In the genomic region with DNA sequence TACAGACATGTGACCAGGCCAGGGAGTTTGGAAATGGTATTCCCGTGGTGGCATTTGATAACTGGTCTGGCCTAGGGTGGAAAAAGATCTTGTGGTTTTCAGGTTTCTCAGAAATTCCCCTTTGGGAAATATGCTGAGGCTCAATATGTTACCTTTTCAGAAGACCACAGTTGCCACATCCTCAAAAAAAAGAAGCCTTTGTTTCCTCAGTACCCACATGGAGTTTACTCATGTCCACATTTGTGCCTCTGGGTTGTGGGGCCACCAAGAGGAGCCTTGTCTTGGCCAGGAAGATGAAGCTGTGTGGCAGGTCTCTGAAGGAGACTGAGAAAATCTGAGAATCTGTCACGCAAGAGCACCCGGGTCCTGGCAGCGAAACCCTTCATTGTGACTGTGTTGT, we compare ENCODE assay signal across 23 mouse cellular contexts. TPM values are rescaled to one million over a fixed set of nuclear protein-coding genes. Genes with fewer than 3 reads are reported as not detected.
A peak's percentile ranks its signal among the peaks of the same experiment; 100 is the strongest.
DNase-seq lines count a peak whose midpoint lies in the region; ATAC-seq and TF ChIP-seq lines count a peak whose summit lies in the region.
"Had no signal": no experiment of that assay in that cellular context is flagged by ENCODE, and none has a peak within 500 bp of the region (broad histone marks: within the 10 kb centered on the region; RNA-seq: fewer than 3 reads in every experiment).

No protein-coding gene starts in this region.

- no peak for TF ChIP-seq RAD21 in CH12.LX (IDR thresholded peaks at IDR 0.05; ENCODE audit: low read depth, low read length)

- no peaks in the 10 kb centered on the region for H3K9me3 ChIP-seq in CH12.LX (replicated peaks; ENCODE audit: low read length)
- H3K9me3 ChIP-seq in megakaryocyte, embryonic 14.5 days: no peaks in the 10 kb centered on the region
- H3K9me3 ChIP-seq in heart, embryonic 12.5 days (replicated peaks): no peaks in the 10 kb centered on the region
- H3K9me3 ChIP-seq in hindbrain, postnatal 0 days (ENCODE audit: low read length): no peaks in the 10 kb centered on the region
- H3K9me3 ChIP-seq: embryonic facial prominence, embryonic 15.5 days; forebrain, embryonic 10.5 days; forebrain, embryonic 15.5 days; heart, embryonic 13.5 days; hindbrain, embryonic 12.5 days had no signal

- H3K4me3 ChIP-seq in CH12.LX (replicated peaks in 1 of 3; ENCODE audit: low read depth in 2 of 3, low read length in 2 of 3, poor library complexity in 1 of 3): no peak overlapping the region
- H3K4me3 ChIP-seq in megakaryocyte, embryonic 14.5 days (replicated peaks): peak overlapping the region; percentile 81
- no peak overlapping the region for H3K4me3 ChIP-seq in heart, embryonic 12.5 days
- H3K4me3 ChIP-seq in hindbrain, postnatal 0 days (ENCODE audit: low read length): no peak overlapping the region
- H3K4me3 ChIP-seq: embryonic facial prominence, embryonic 15.5 days; erythroblast, embryonic 14.5 days; forebrain, embryonic 10.5 days; forebrain, embryonic 15.5 days; heart, adult 2 months; heart, embryonic 13.5 days; hindbrain, embryonic 12.5 days had no signal

- no peaks in the 10 kb centered on the region for H3K79me2 ChIP-seq in CH12.LX (replicated peaks; ENCODE audit: control insufficient read depth, extremely low read depth, insufficient read depth, poor library complexity, severe bottlenecking)

- TF ChIP-seq POLR2A in CH12.LX (IDR thresholded peaks at IDR 0.05; ENCODE audit: low read depth, low read length): no peak

- WGBS in heart, embryonic 12.5 days: 85% methylated on average over 4 of the region's 4 CpGs
- 90% methylated on average over 4 of the region's 4 CpGs for WGBS in hindbrain, postnatal 0 days

- H3K27me3 ChIP-seq in CH12.LX (replicated peaks): no peaks in the 10 kb centered on the region
- no peaks in the 10 kb centered on the region for H3K27me3 ChIP-seq in megakaryocyte, embryonic 14.5 days (replicated peaks)
- H3K27me3 ChIP-seq in heart, embryonic 12.5 days (replicated peaks): no peaks in the 10 kb centered on the region
- no peaks in the 10 kb centered on the region for H3K27me3 ChIP-seq in hindbrain, postnatal 0 days (ENCODE audit: insufficient read depth, low read length)
- H3K27me3 ChIP-seq: embryonic facial prominence, embryonic 15.5 days; forebrain, embryonic 15.5 days; heart, embryonic 13.5 days; hindbrain, embryonic 12.5 days had no signal

- H3K4me2 ChIP-seq in CH12.LX (ENCODE audit: insufficient read depth, low read depth, poor library complexity, severe bottlenecking): no peak overlapping the region
- H3K4me2 ChIP-seq in heart, embryonic 12.5 days: no peak overlapping the region
- H3K4me2 ChIP-seq in hindbrain, postnatal 0 days (ENCODE audit: low read depth, low read length): no peak overlapping the region
- H3K4me2 ChIP-seq: embryonic facial prominence, embryonic 15.5 days; forebrain, embryonic 15.5 days; heart, embryonic 13.5 days; hindbrain, embryonic 12.5 days had no signal

- no peak overlapping the region for H3K9ac ChIP-seq in CH12.LX (ENCODE audit: insufficient read depth, low read depth)
- no peak overlapping the region for H3K9ac ChIP-seq in heart, embryonic 12.5 days
- H3K9ac ChIP-seq in hindbrain, postnatal 0 days (replicated peaks; ENCODE audit: low read length): no peak overlapping the region
- H3K9ac ChIP-seq: embryonic facial prominence, embryonic 15.5 days; forebrain, embryonic 15.5 days; heart, embryonic 13.5 days; hindbrain, embryonic 12.5 days had no signal

- TF ChIP-seq CTCF in CH12.LX (conservative IDR thresholded peaks at IDR 0.05 in 1 of 2, IDR thresholded peaks at IDR 0.05 in 1 of 2; ENCODE audit: low read depth in 2 of 2, low read length in 2 of 2): no peak
- no peak for TF ChIP-seq CTCF in hindbrain, postnatal 0 days (IDR thresholded peaks at IDR 0.05; ENCODE audit: low read depth)

- DNase-seq in 416B (ENCODE audit: low read depth) (peak; percentile 6), CH12.LX (ENCODE audit: extremely low read depth) (peak; percentile 13)
- DNase-seq in induced T-regulatory cell, adult 2 months (ENCODE audit: low read depth): peak; percentile 3
- no peak for DNase-seq in cerebellum, adult 18-20 months
- DNase-seq in hindbrain, postnatal 0 days (ENCODE audit: low spot score): no peak
- DNase-seq: adrenal gland, postnatal 14 days; B cell, adult 2 months; cerebellum, adult 11-12 months; cerebellum, postnatal 10 days; embryo, embryonic 11 days; gastrocnemius, postnatal 10 days; heart, adult 2 months; heart, postnatal 36 days had no signal

- peak; percentile 43; the same call in 1 of the 2 replicates for TF ChIP-seq EP300 in CH12.LX (IDR thresholded peaks at IDR 0.05; ENCODE audit: low read length)

- dilution Hi-C loops in CH12.LX (cut with MboI; ENCODE audit: extremely low pct_ligation_motif_present, extremely low pct_unique_long_range_greater_than_20kb, low sequenced_read_pairs): no loop called here

- no peak for ATAC-seq in heart, embryonic 12.5 days (ENCODE audit: insufficient number of reproducible peaks, low FRiP score)
- ATAC-seq in hindbrain, postnatal 0 days: no peak
- ATAC-seq: CD4-positive, CD25-positive, alpha-beta regulatory T cell, adult 4 months; forebrain, embryonic 15.5 days; intestine, embryonic 16.5 days had no signal

- H3K36me3 ChIP-seq in CH12.LX (replicated peaks in 1 of 2; ENCODE audit: control insufficient read depth in 1 of 2, insufficient read depth in 1 of 2, low read length in 1 of 2): no peaks in the 10 kb centered on the region
- no peaks in the 10 kb centered on the region for H3K36me3 ChIP-seq in megakaryocyte, embryonic 14.5 days (replicated peaks; ENCODE audit: low read length)
- no peaks in the 10 kb centered on the region for H3K36me3 ChIP-seq in heart, embryonic 12.5 days
- no peaks in the 10 kb centered on the region for H3K36me3 ChIP-seq in hindbrain, postnatal 0 days (ENCODE audit: insufficient read depth, low read length)
- H3K36me3 ChIP-seq: embryonic facial prominence, embryonic 15.5 days; forebrain, embryonic 10.5 days; forebrain, embryonic 15.5 days; heart, embryonic 13.5 days; hindbrain, embryonic 12.5 days had no signal

- peaks cover 0 to 17% of the 10 kb centered on the region in 2 experiments; a peak in 2 of 4 replicates for H3K4me1 ChIP-seq in CH12.LX (ENCODE audit: control insufficient read depth in 1 of 2, insufficient read depth in 2 of 2)
- peaks cover 82% of the 10 kb centered on the region for H3K4me1 ChIP-seq in megakaryocyte, embryonic 14.5 days
- H3K4me1 ChIP-seq in heart, embryonic 12.5 days (replicated peaks): peaks cover 35% of the 10 kb centered on the region
- no peaks in the 10 kb centered on the region; the same call in none of the 2 replicates for H3K4me1 ChIP-seq in hindbrain, postnatal 0 days (ENCODE audit: insufficient read depth, low read length)

- H3K27ac ChIP-seq in CH12.LX (ENCODE audit: insufficient read depth, low read depth): no peak overlapping the region
- H3K27ac ChIP-seq in heart, embryonic 12.5 days (ENCODE audit: poor library complexity, severe bottlenecking): no peak overlapping the region
- H3K27ac ChIP-seq in hindbrain, postnatal 0 days: no peak overlapping the region
- H3K27ac ChIP-seq: embryonic facial prominence, embryonic 15.5 days; forebrain, embryonic 10.5 days; forebrain, embryonic 15.5 days; heart, adult 2 months; heart, embryonic 13.5 days; hindbrain, embryonic 12.5 days had no signal

- in situ Hi-C loops in CH12.LX (cut with MboI; ENCODE audit: low pct_ligation_motif_present, low pct_unique_long_range_greater_than_20kb, low sequenced_read_pairs): no loop called here

TF ChIP-seq in CH12.LX, 34 proteins besides CTCF, POLR2A, EP300 and RAD21:
- no peak for TF ChIP-seq HCFC1 (IDR thresholded peaks at IDR 0.05; ENCODE audit: low read depth, low read length)
- peak; percentile 69; the same call in 1 of the 2 replicates for TF ChIP-seq MAFK (IDR thresholded peaks at IDR 0.05; ENCODE audit: insufficient replicate concordance, low read length)
- TF ChIP-seq ZKSCAN1 (IDR thresholded peaks at IDR 0.05; ENCODE audit: borderline replicate concordance, low read depth, low read length): no peak
- no peak for TF ChIP-seq USF1 (IDR thresholded peaks at IDR 0.05; ENCODE audit: low read depth, low read length)

RNA-seq across cellular contexts. Expression of gene Mboat2, which starts 38.0 kb away (rescaled TPM):
- total RNA-seq in CH12.LX (2012; rRNA removed) (0.25 and 0.76 TPM in 2 replicates), CH12.LX (2014; rRNA removed) (2.3 and 4.0 TPM in 2 replicates)
- polyA plus RNA-seq in CH12.LX (2012; ENCODE audit: insufficient read length, low read depth): 0.39 and 0.55 TPM in 2 replicates
- polyA plus RNA-seq in megakaryocyte, embryonic 14.5 days (2012; ENCODE audit: insufficient read depth, low replicate concordance): 1.6 and 3.3 TPM in 2 replicates
- 35.8 and 37.1 TPM in 2 replicates for polyA plus RNA-seq in heart, embryonic 12.5 days (2016; fragmentation: Nextera tagmentation; extraction: Ambion mirVana)
- total RNA-seq in hindbrain, postnatal 0 days (2014; rRNA removed): 60.2 and 67.7 TPM in 2 replicates
- 73.0 and 77.0 TPM in 2 replicates for polyA plus RNA-seq in hindbrain, postnatal 0 days (2015; fragmentation: Nextera tagmentation; extraction: Ambion mirVana)

Comparison
In these comparisons a context has a peak if more than half of its experiments do, and no peak if none do; other contexts are left out.
1. DNase-seq: peak in 416B (single experiment), CH12.LX (single experiment) and induced T-regulatory cell, adult 2 months (single experiment); none in cerebellum, adult 18-20 months (0 of 2) and hindbrain, postnatal 0 days (single experiment).